Mouse (Mus musculus): Measurements from ENCODE around the gene Mif.

GRCm38 (mm10) chr10:75897373-75897772, 37.3 kb upstream of the Mif start:
- TF ChIP-seq CTCF (IDR thresholded peaks at IDR 0.05; ENCODE audit: control insufficient read depth, insufficient read depth, low read length) (peak; percentile 79), POLR2A (IDR thresholded peaks at IDR 0.05; ENCODE audit: borderline replicate concordance, control insufficient read depth, low read depth, low read length) (no peak)
